Mouse (Mus musculus): Measurements from ENCODE around the gene Arhgap10. TPM values are rescaled to one million over a fixed set of nuclear protein-coding genes. Genes with fewer than 3 reads are reported as not detected.

Arhgap10 gene
- polyA plus RNA-seq, 1 experiment from 2014 or later: 34.6 TPM

GRCm38 (mm10) chr8:77440324-77440880 is 77.4 kb downstream of the Arhgap10 start:
- Histone ChIP-seq H3K27me3 (ENCODE audit: control insufficient read depth, insufficient read depth, low read length) (no peaks in the 10 kb centered on the region), H3K4me3 (ENCODE audit: low read depth, low read length) (no peak overlapping the region), H3K4me1 (ENCODE audit: control insufficient read depth, insufficient read depth, low read length) (peaks cover 30% of the 10 kb centered on the region), H3K4me2 (replicated peaks; ENCODE audit: low read depth, low read length) (no peak overlapping the region), H3K36me3 (ENCODE audit: control insufficient read depth, insufficient read depth, low read length) (no peaks in the 10 kb centered on the region), H3K9ac (replicated peaks; ENCODE audit: low read depth, low read length) (no peak overlapping the region), H3K9me3 (ENCODE audit: control insufficient read depth, low read depth, low read length) (no peaks in the 10 kb centered on the region), H3K27ac (ENCODE audit: low read length) (no peak overlapping the region)
- ATAC-seq (ENCODE audit: insufficient number of reproducible peaks, insufficient read depth, low FRiP score, low read depth): no peak
- WGBS: 81% methylated on average over 6 of the region's 6 CpGs

GRCm38 (mm10) chr8:77439670-77440069 is 78.1 kb downstream of the Arhgap10 start:
- H3K27ac ChIP-seq (ENCODE audit: low read length): no peak overlapping the region
- H3K36me3 ChIP-seq (ENCODE audit: control insufficient read depth, insufficient read depth, low read length): no peaks in the 10 kb centered on the region
- H3K4me2 ChIP-seq (replicated peaks; ENCODE audit: low read depth, low read length): no peak overlapping the region
- H3K9me3 ChIP-seq (ENCODE audit: control insufficient read depth, low read depth, low read length): no peaks in the 10 kb centered on the region
- WGBS: 96% methylated on average over 2 of the region's 2 CpGs
- H3K27me3 ChIP-seq (ENCODE audit: control insufficient read depth, insufficient read depth, low read length): no peaks in the 10 kb centered on the region
- H3K9ac ChIP-seq (replicated peaks; ENCODE audit: low read depth, low read length): no peak overlapping the region
- peaks cover 32% of the 10 kb centered on the region for H3K4me1 ChIP-seq (ENCODE audit: control insufficient read depth, insufficient read depth, low read length)
- no peak overlapping the region for H3K4me3 ChIP-seq (ENCODE audit: low read depth, low read length)
- no peak for ATAC-seq (ENCODE audit: insufficient number of reproducible peaks, insufficient read depth, low FRiP score, low read depth)

GRCm38 (mm10) chr8:77437807-77438493 is 79.8 kb downstream of the Arhgap10 start:
- no peak overlapping the region for H3K27ac ChIP-seq (ENCODE audit: low read length)
- H3K4me3 ChIP-seq (ENCODE audit: low read depth, low read length): no peak overlapping the region
- WGBS: 49% methylated on average over 9 of the region's 9 CpGs
- no peak overlapping the region for H3K9ac ChIP-seq (replicated peaks; ENCODE audit: low read depth, low read length)
- no peaks in the 10 kb centered on the region for H3K36me3 ChIP-seq (ENCODE audit: control insufficient read depth, insufficient read depth, low read length)
- H3K9me3 ChIP-seq (ENCODE audit: control insufficient read depth, low read depth, low read length): no peaks in the 10 kb centered on the region
- H3K4me1 ChIP-seq (ENCODE audit: control insufficient read depth, insufficient read depth, low read length): peaks cover 41% of the 10 kb centered on the region
- H3K27me3 ChIP-seq (ENCODE audit: control insufficient read depth, insufficient read depth, low read length): no peaks in the 10 kb centered on the region
- no peak for ATAC-seq (ENCODE audit: insufficient number of reproducible peaks, insufficient read depth, low FRiP score, low read depth)
- no peak overlapping the region for H3K4me2 ChIP-seq (replicated peaks; ENCODE audit: low read depth, low read length)

GRCm38 (mm10) chr8:77436013-77436990 is 81.5 kb downstream of the Arhgap10 start:
- WGBS: 38% methylated on average over 15 of the region's 15 CpGs
- Histone ChIP-seq H3K27ac (ENCODE audit: low read length) (peak overlapping the region; percentile 46; the same call in 1 of the 2 replicates), H3K27me3 (ENCODE audit: control insufficient read depth, insufficient read depth, low read length) (no peaks in the 10 kb centered on the region), H3K4me3 (ENCODE audit: low read depth, low read length) (no peak overlapping the region), H3K9ac (replicated peaks; ENCODE audit: low read depth, low read length) (no peak overlapping the region), H3K9me3 (ENCODE audit: control insufficient read depth, low read depth, low read length) (no peaks in the 10 kb centered on the region), H3K4me2 (replicated peaks; ENCODE audit: low read depth, low read length) (no peak overlapping the region), H3K36me3 (ENCODE audit: control insufficient read depth, insufficient read depth, low read length) (no peaks in the 10 kb centered on the region), H3K4me1 (ENCODE audit: control insufficient read depth, insufficient read depth, low read length) (peaks cover 53% of the 10 kb centered on the region)
- no peak for ATAC-seq (ENCODE audit: insufficient number of reproducible peaks, insufficient read depth, low FRiP score, low read depth)

GRCm38 (mm10) chr8:77433221-77433620 is 84.5 kb downstream of the Arhgap10 start:
- H3K27me3 ChIP-seq (ENCODE audit: control insufficient read depth, insufficient read depth, low read length): no peaks in the 10 kb centered on the region
- H3K4me2 ChIP-seq (replicated peaks; ENCODE audit: low read depth, low read length): no peak overlapping the region
- H3K9me3 ChIP-seq (ENCODE audit: control insufficient read depth, low read depth, low read length): no peaks in the 10 kb centered on the region
- no peak overlapping the region for H3K4me3 ChIP-seq (ENCODE audit: low read depth, low read length)
- peak overlapping the region; percentile 79; the same call in 1 of the 2 replicates for H3K27ac ChIP-seq (ENCODE audit: low read length)
- no peak overlapping the region for H3K9ac ChIP-seq (replicated peaks; ENCODE audit: low read depth, low read length)
- H3K4me1 ChIP-seq (ENCODE audit: control insufficient read depth, insufficient read depth, low read length): peaks cover 68% of the 10 kb centered on the region
- H3K36me3 ChIP-seq (ENCODE audit: control insufficient read depth, insufficient read depth, low read length): no peaks in the 10 kb centered on the region
- WGBS: 34% methylated on average over 4 of the region's 4 CpGs
- peak; percentile 81 for ATAC-seq (ENCODE audit: insufficient number of reproducible peaks, insufficient read depth, low FRiP score, low read depth)

- H3K4me1 ChIP-seq (ENCODE audit: control insufficient read depth, insufficient read depth, low read length): peaks cover 64% of the 10 kb centered on the region
- 45% methylated on average over 10 of the region's 10 CpGs for WGBS
- H3K4me2 ChIP-seq (replicated peaks; ENCODE audit: low read depth, low read length): no peak overlapping the region
- H3K27me3 ChIP-seq (ENCODE audit: control insufficient read depth, insufficient read depth, low read length): no peaks in the 10 kb centered on the region
- peak overlapping the region; percentile 79; the same call in 1 of the 2 replicates for H3K27ac ChIP-seq (ENCODE audit: low read length)
- no peak overlapping the region for H3K4me3 ChIP-seq (ENCODE audit: low read depth, low read length)
- H3K36me3 ChIP-seq (ENCODE audit: control insufficient read depth, insufficient read depth, low read length): no peaks in the 10 kb centered on the region
- H3K9me3 ChIP-seq (ENCODE audit: control insufficient read depth, low read depth, low read length): no peaks in the 10 kb centered on the region
- ATAC-seq (ENCODE audit: insufficient number of reproducible peaks, insufficient read depth, low FRiP score, low read depth): no peak
- no peak overlapping the region for H3K9ac ChIP-seq (replicated peaks; ENCODE audit: low read depth, low read length)
Measured at GRCm38 (mm10) chr8:77432726-77433125, 85.0 kb downstream of the Arhgap10 start.

- Histone ChIP-seq H3K4me3 (ENCODE audit: low read depth, low read length) (no peak overlapping the region), H3K27ac (ENCODE audit: low read length) (no peak overlapping the region), H3K27me3 (ENCODE audit: control insufficient read depth, insufficient read depth, low read length) (no peaks in the 10 kb centered on the region), H3K9me3 (ENCODE audit: control insufficient read depth, low read depth, low read length) (no peaks in the 10 kb centered on the region), H3K36me3 (ENCODE audit: control insufficient read depth, insufficient read depth, low read length) (peaks cover 2% of the 10 kb centered on the region; the same call in 1 of the 2 replicates), H3K9ac (replicated peaks; ENCODE audit: low read depth, low read length) (no peak overlapping the region), H3K4me1 (ENCODE audit: control insufficient read depth, insufficient read depth, low read length) (peaks cover 35% of the 10 kb centered on the region), H3K4me2 (replicated peaks; ENCODE audit: low read depth, low read length) (no peak overlapping the region)
- ATAC-seq (ENCODE audit: insufficient number of reproducible peaks, insufficient read depth, low FRiP score, low read depth): no peak
- WGBS: 66% methylated on average over 4 of the region's 4 CpGs
Measured at GRCm38 (mm10) chr8:77428420-77428819, 89.3 kb downstream of the Arhgap10 start.

- Histone ChIP-seq H3K9ac (replicated peaks; ENCODE audit: low read depth, low read length) (no peak overlapping the region), H3K36me3 (ENCODE audit: control insufficient read depth, insufficient read depth, low read length) (peaks cover 2% of the 10 kb centered on the region; the same call in 1 of the 2 replicates), H3K4me2 (replicated peaks; ENCODE audit: low read depth, low read length) (no peak overlapping the region), H3K27ac (ENCODE audit: low read length) (no peak overlapping the region), H3K4me3 (ENCODE audit: low read depth, low read length) (no peak overlapping the region), H3K4me1 (ENCODE audit: control insufficient read depth, insufficient read depth, low read length) (peaks cover 32% of the 10 kb centered on the region), H3K27me3 (ENCODE audit: control insufficient read depth, insufficient read depth, low read length) (no peaks in the 10 kb centered on the region), H3K9me3 (ENCODE audit: control insufficient read depth, low read depth, low read length) (no peaks in the 10 kb centered on the region)
- 72% methylated on average over 6 of the region's 6 CpGs for WGBS
- no peak for ATAC-seq (ENCODE audit: insufficient number of reproducible peaks, insufficient read depth, low FRiP score, low read depth)
Measured at GRCm38 (mm10) chr8:77428015-77428414, 89.7 kb downstream of the Arhgap10 start.
